ENCODE assay signal across 8 mouse cellular contexts in the genomic region with DNA sequence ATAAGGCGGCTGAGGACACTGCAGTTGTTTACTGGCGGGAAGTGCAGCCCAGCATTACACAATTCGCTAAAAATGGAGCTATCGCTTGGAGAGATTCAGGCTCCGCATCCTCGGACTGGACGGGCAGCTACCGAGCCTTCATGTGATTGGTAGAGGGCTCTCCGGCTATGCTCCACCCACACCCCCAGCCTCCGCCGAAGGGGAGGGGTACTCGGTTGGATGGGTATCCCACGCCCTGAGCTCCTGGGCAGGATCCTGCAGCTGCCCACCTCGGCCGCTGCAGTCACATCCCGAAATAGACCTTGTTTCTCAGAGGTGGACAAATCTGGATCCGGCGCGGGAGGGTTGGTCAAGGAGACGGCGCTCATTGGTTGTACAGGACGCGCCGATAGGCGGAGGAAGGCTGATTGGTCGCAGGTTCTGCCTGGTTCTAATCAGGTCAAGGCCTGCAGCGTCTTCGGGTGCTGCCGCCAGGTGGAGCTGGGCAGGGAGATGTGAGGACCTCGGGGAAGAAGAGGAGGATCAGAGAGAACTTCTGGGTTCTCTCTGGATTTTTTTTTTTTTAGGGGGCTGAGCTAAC. TPM values are rescaled to one million over a fixed set of nuclear protein-coding genes. Genes with fewer than 3 reads are reported as not detected.
DNase-seq lines count a peak whose midpoint lies in the region; ATAC-seq and TF ChIP-seq lines count a peak whose summit lies in the region.

No protein-coding gene starts in this region.

- peak; percentile 58 for TF ChIP-seq POLR2A in cortical plate, adult 2 months (IDR thresholded peaks at IDR 0.05; ENCODE audit: extremely low read depth, insufficient read depth, low read length)

- peak overlapping the region; percentile 75 for H3K27ac ChIP-seq in cortical plate, adult 2 months (ENCODE audit: insufficient read depth, low read length)

- H3K4me3 ChIP-seq in cortical plate, adult 2 months (ENCODE audit: insufficient read depth, low read length): peak overlapping the region; percentile 43

- TF ChIP-seq CTCF in cortical plate, adult 2 months (IDR thresholded peaks at IDR 0.05; ENCODE audit: extremely low read depth, insufficient read depth, low read length): peak; percentile 65

- H3K4me1 ChIP-seq in cortical plate, adult 2 months (ENCODE audit: control insufficient read depth, insufficient read depth, low read length): peaks cover 2% of the 10 kb centered on the region; the same call in 1 of the 2 replicates

- peak; percentile 96 for ATAC-seq in activated CD4-positive, CD25-positive, alpha-beta regulatory T cell, adult 4 months
- peak; percentile 99 for ATAC-seq in megakaryocyte progenitor cell, adult 5-6 weeks (replicated peaks; ENCODE audit: poor library complexity)

- peak; percentile 92 to 96 for DNase-seq in gastrocnemius, adult 8-10 months (ENCODE audit: low spot score in 2 of 2)
- peak; percentile 90 for DNase-seq in induced T-regulatory cell, adult 2 months (ENCODE audit: low read depth)
- DNase-seq in left cerebral cortex, adult 9 months (ENCODE audit: low spot score in 2 of 2): peak; percentile 93 to 96
- peak; percentile 87 for DNase-seq in right cerebral cortex, postnatal 14 days
- DNase-seq in urinary bladder, postnatal 36 days (ENCODE audit: low spot score in 2 of 2): peak; percentile 90 to 95

RNA-seq across cellular contexts. Expression of gene Olfr288, which starts 14.1 kb away (rescaled TPM):
- not detected for polyA plus RNA-seq in activated CD4-positive, CD25-positive, alpha-beta regulatory T cell, adult 4 months (2017; shearing (Covaris generic))
- 0.42 and 0.46 TPM in 2 replicates for polyA plus RNA-seq in cortical plate, adult 2 months (2012; rRNA removed)
- total RNA-seq in gastrocnemius, adult 8-10 months (2022): not detected
- not detected in 2 replicates for total RNA-seq in megakaryocyte progenitor cell, adult 5-6 weeks (2015)
- not detected in 2 replicates for total RNA-seq in megakaryocyte progenitor cell, adult 5-6 weeks (2017)

RNA-seq across cellular contexts. Expression of gene Ccdc184, which starts 14.3 kb away (rescaled TPM):
- polyA plus RNA-seq in activated CD4-positive, CD25-positive, alpha-beta regulatory T cell, adult 4 months (2017; shearing (Covaris generic)): under 1 TPM in 1 of 2 experiments, not detected in 1; 0.25 TPM
- 22.6 and 23.0 TPM in 2 replicates for polyA plus RNA-seq in cortical plate, adult 2 months (2012; rRNA removed)
- not detected for total RNA-seq in gastrocnemius, adult 8-10 months (2022)
- not detected in 2 replicates for total RNA-seq in megakaryocyte progenitor cell, adult 5-6 weeks (2015)
- total RNA-seq in megakaryocyte progenitor cell, adult 5-6 weeks (2017): not detected in 2 replicates

RNA-seq across cellular contexts. Expression of gene Asb8, which starts 15.8 kb away (rescaled TPM):
- polyA plus RNA-seq in activated CD4-positive, CD25-positive, alpha-beta regulatory T cell, adult 4 months (2017; shearing (Covaris generic)): 10 to 100 TPM; 36.6 to 43.2 TPM
- polyA plus RNA-seq in cortical plate, adult 2 months (2012; rRNA removed): 66.5 and 69.5 TPM in 2 replicates
- 100 to 1,000 TPM; 123 to 141 (median 129) TPM for total RNA-seq in gastrocnemius, adult 8-10 months (2022)
- 28.4 and 28.8 TPM in 2 replicates for total RNA-seq in megakaryocyte progenitor cell, adult 5-6 weeks (2015)
- 25.3 and 27.6 TPM in 2 replicates for total RNA-seq in megakaryocyte progenitor cell, adult 5-6 weeks (2017)

RNA-seq across cellular contexts. Expression of gene Gm44579, which starts 39.6 kb away (rescaled TPM):
- not detected for polyA plus RNA-seq in activated CD4-positive, CD25-positive, alpha-beta regulatory T cell, adult 4 months (2017; shearing (Covaris generic))
- 0.25 TPM in 1 of 2 replicates, not detected in the other for polyA plus RNA-seq in cortical plate, adult 2 months (2012; rRNA removed)
- not detected for total RNA-seq in gastrocnemius, adult 8-10 months (2022)
- total RNA-seq in megakaryocyte progenitor cell, adult 5-6 weeks (2015): not detected in 2 replicates
- total RNA-seq in megakaryocyte progenitor cell, adult 5-6 weeks (2017): not detected in 2 replicates

RNA-seq across cellular contexts. Expression of gene Olfr287, which starts 39.6 kb away (rescaled TPM):
- not detected for polyA plus RNA-seq in activated CD4-positive, CD25-positive, alpha-beta regulatory T cell, adult 4 months (2017; shearing (Covaris generic))
- 16.8 and 18.2 TPM in 2 replicates for polyA plus RNA-seq in cortical plate, adult 2 months (2012; rRNA removed)
- not detected for total RNA-seq in gastrocnemius, adult 8-10 months (2022)
- 0.07 and 0.42 TPM in 2 replicates for total RNA-seq in megakaryocyte progenitor cell, adult 5-6 weeks (2015)
- not detected in 2 replicates for total RNA-seq in megakaryocyte progenitor cell, adult 5-6 weeks (2017)

Comparison
In these comparisons a context has a peak if more than half of its experiments do, and no peak if none do; other contexts are left out.
1. Peak in every context shown above with its lines: DNase-seq, ATAC-seq, H3K4me3 ChIP-seq and H3K27ac ChIP-seq.
2. RNA of gene Asb8, which starts 15.8 kb away (total RNA-seq): 123 to 141 TPM in gastrocnemius, adult 8-10 months; 25.3 to 28.8 TPM in megakaryocyte progenitor cell, adult 5-6 weeks; every median in the first group is over 4 times any median in the second.